Mouse (Mus musculus): ENCODE measurements around the gene Cyp46a1. TPM values are rescaled to one million over a fixed set of nuclear protein-coding genes. Genes with fewer than 3 reads are reported as not detected.

The Cyp46a1 gene
- total and polyA plus RNA-seq, 3 experiments, result not detected

GRCm38 (mm10) chr12:108350931-108351330 is 16.8 kb downstream of the Cyp46a1 start:
- Histone ChIP-seq H3K4me1 (ENCODE audit: control insufficient read depth in 1 of 2, insufficient read depth in 2 of 2) (no peaks in the 10 kb centered on the region), H3K79me2 (replicated peaks; ENCODE audit: control insufficient read depth, extremely low read depth, insufficient read depth, poor library complexity, severe bottlenecking) (no peaks in the 10 kb centered on the region), H3K4me3 (replicated peaks in 1 of 3; ENCODE audit: low read depth in 2 of 3, low read length in 2 of 3, poor library complexity in 1 of 3) (no peak overlapping the region), H3K27me3 (replicated peaks) (peaks cover 87% of the 10 kb centered on the region), H3K36me3 (replicated peaks in 1 of 2; ENCODE audit: control insufficient read depth in 1 of 2, insufficient read depth in 1 of 2, low read length in 1 of 2) (no peaks in the 10 kb centered on the region), H3K27ac (ENCODE audit: insufficient read depth, low read depth) (no peak overlapping the region), H3K9ac (ENCODE audit: insufficient read depth, low read depth) (no peak overlapping the region), H3K4me2 (ENCODE audit: insufficient read depth, low read depth, poor library complexity, severe bottlenecking) (no peak overlapping the region), H3K9me3 (replicated peaks; ENCODE audit: low read length) (peaks cover 9% of the 10 kb centered on the region)
- TF ChIP-seq HCFC1 (IDR thresholded peaks at IDR 0.05; ENCODE audit: low read depth, low read length) (no peak), SMC3 (IDR thresholded peaks at IDR 0.05; ENCODE audit: low read depth, low read length) (no peak), MAZ (IDR thresholded peaks at IDR 0.05; ENCODE audit: low read depth, low read length) (no peak), NELFE (IDR thresholded peaks at IDR 0.05; ENCODE audit: low read depth, low read length) (no peak), BHLHE40 (IDR thresholded peaks at IDR 0.05; ENCODE audit: low read depth, low read length) (no peak), USF2 (conservative IDR thresholded peaks at IDR 0.05; ENCODE audit: low read depth, low read length) (no peak), JUND (conservative IDR thresholded peaks at IDR 0.05; ENCODE audit: low read depth, low read length) (no peak), POLR2AphosphoS2 (IDR thresholded peaks at IDR 0.05; ENCODE audit: low read depth, low read length) (no peak), EP300 (IDR thresholded peaks at IDR 0.05; ENCODE audit: low read length) (no peak), E2F4 (IDR thresholded peaks at IDR 0.05; ENCODE audit: insufficient replicate concordance, low read depth, low read length) (no peak)
- dilution Hi-C loops (cut with MboI; ENCODE audit: extremely low pct_ligation_motif_present, extremely low pct_unique_long_range_greater_than_20kb, low sequenced_read_pairs) (no loop called here), in situ Hi-C loops (cut with MboI; ENCODE audit: low pct_ligation_motif_present, low pct_unique_long_range_greater_than_20kb, low sequenced_read_pairs) (no loop called here)
- DNase-seq (ENCODE audit: extremely low read depth), result no peak

- DNase-seq (ENCODE audit: extremely low read depth), result no peak
- dilution Hi-C loops (cut with MboI; ENCODE audit: extremely low pct_ligation_motif_present, extremely low pct_unique_long_range_greater_than_20kb, low sequenced_read_pairs), result no loop called here
- Histone ChIP-seq H3K4me1 (ENCODE audit: control insufficient read depth in 1 of 2, insufficient read depth in 2 of 2) (no peaks in the 10 kb centered on the region), H3K27me3 (replicated peaks) (peaks cover 84% of the 10 kb centered on the region), H3K4me3 (replicated peaks in 1 of 3; ENCODE audit: low read depth in 2 of 3, low read length in 2 of 3, poor library complexity in 1 of 3) (no peak overlapping the region), H3K9me3 (replicated peaks; ENCODE audit: low read length) (peaks cover 11% of the 10 kb centered on the region), H3K27ac (ENCODE audit: insufficient read depth, low read depth) (no peak overlapping the region), H3K4me2 (ENCODE audit: insufficient read depth, low read depth, poor library complexity, severe bottlenecking) (no peak overlapping the region), H3K36me3 (replicated peaks in 1 of 2; ENCODE audit: control insufficient read depth in 1 of 2, insufficient read depth in 1 of 2, low read length in 1 of 2) (no peaks in the 10 kb centered on the region), H3K9ac (ENCODE audit: insufficient read depth, low read depth) (no peak overlapping the region), H3K79me2 (replicated peaks; ENCODE audit: control insufficient read depth, extremely low read depth, insufficient read depth, poor library complexity, severe bottlenecking) (no peaks in the 10 kb centered on the region)
- in situ Hi-C loops (cut with MboI; ENCODE audit: low pct_ligation_motif_present, low pct_unique_long_range_greater_than_20kb, low sequenced_read_pairs), result no loop called here
- TF ChIP-seq HCFC1 (IDR thresholded peaks at IDR 0.05; ENCODE audit: low read depth, low read length) (no peak), POLR2AphosphoS2 (IDR thresholded peaks at IDR 0.05; ENCODE audit: low read depth, low read length) (no peak), IRF4 (IDR thresholded peaks at IDR 0.05; ENCODE audit: low read depth, low read length) (no peak), NELFE (IDR thresholded peaks at IDR 0.05; ENCODE audit: low read depth, low read length) (no peak), ZKSCAN1 (IDR thresholded peaks at IDR 0.05; ENCODE audit: borderline replicate concordance, low read depth, low read length) (no peak), MAFK (IDR thresholded peaks at IDR 0.05; ENCODE audit: insufficient replicate concordance, low read length) (no peak), NRF1 (IDR thresholded peaks at IDR 0.05; ENCODE audit: low read depth, low read length) (no peak), CHD2 (IDR thresholded peaks at IDR 0.05; ENCODE audit: low read length) (no peak), ZMIZ1 (IDR thresholded peaks at IDR 0.05; ENCODE audit: low read depth, low read length) (no peak), JUND (conservative IDR thresholded peaks at IDR 0.05; ENCODE audit: low read depth, low read length) (no peak), SMC3 (IDR thresholded peaks at IDR 0.05; ENCODE audit: low read depth, low read length) (no peak), POLR2A (IDR thresholded peaks at IDR 0.05; ENCODE audit: low read depth, low read length) (no peak), MAX (IDR thresholded peaks at IDR 0.05; ENCODE audit: low read length) (no peak), SIN3A (IDR thresholded peaks at IDR 0.05; ENCODE audit: low read length) (no peak), JUN (IDR thresholded peaks at IDR 0.05; ENCODE audit: insufficient read depth, low read depth, low read length) (no peak)
Measured at GRCm38 (mm10) chr12:108352371-108353136, 18.4 kb downstream of the Cyp46a1 start.
